Mouse (Mus musculus) T-cell, adult 66 days (primary cell): ENCODE results near the gene Lrmp. TPM values are rescaled to one million over a fixed set of nuclear protein-coding genes. Genes with fewer than 3 reads are reported as not detected.

Experiments
- total RNA-seq, 2 experiments: library from RNA; stranded (reverse); gene quantifications; 3 replicates in 1 of 2; 4 replicates in 1 of 2; pipeline ENCODE4 v1.2.4; 2023

Gene Lrmp
- total RNA-seq = 10 to 100 TPM; 86.3 to 91.6 TPM

GRCm38 (mm10) chr6:145115476-145116097 lies at the start of gene Lrmp:
Lrmp (plus strand) TSS chr6:145115653.

DNA sequence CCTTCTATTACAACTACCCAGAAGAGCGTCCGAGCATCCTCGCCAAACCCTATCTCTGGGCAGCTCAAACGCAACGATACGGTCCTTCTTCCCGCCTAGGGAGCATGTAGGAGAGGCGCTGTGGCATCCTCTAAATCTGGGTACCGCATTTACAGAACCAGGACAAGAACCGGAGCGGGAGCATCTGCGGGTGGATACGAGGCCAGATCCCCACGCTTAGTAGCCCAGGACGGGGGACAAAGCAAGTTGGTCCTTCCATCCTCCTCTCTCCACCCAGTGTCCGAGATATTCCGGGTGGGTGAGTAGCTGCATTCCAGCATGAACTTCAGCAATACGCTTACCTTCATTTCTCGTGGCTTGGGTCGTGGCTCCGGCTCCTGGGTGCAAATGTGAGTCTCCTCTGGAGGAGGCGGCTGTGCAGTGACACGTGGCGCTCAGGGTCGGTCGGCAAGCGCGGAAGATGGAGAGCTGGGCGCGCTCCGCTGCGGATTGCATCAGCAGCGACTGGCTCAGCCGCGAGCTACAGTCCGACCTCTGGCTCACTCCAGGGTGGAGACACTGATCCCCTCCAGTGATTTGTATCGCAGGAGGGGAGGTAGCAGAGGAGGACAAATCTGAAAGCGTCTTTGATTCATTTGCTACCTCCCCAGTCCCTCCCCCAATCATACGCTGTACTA lies 39.8 kb upstream of the Lrmp start, which contains the start of gene Bcat1:
TSS of gene Bcat1 (minus strand) at position 637 of the 677 bp plus-strand sequence.

DNA sequence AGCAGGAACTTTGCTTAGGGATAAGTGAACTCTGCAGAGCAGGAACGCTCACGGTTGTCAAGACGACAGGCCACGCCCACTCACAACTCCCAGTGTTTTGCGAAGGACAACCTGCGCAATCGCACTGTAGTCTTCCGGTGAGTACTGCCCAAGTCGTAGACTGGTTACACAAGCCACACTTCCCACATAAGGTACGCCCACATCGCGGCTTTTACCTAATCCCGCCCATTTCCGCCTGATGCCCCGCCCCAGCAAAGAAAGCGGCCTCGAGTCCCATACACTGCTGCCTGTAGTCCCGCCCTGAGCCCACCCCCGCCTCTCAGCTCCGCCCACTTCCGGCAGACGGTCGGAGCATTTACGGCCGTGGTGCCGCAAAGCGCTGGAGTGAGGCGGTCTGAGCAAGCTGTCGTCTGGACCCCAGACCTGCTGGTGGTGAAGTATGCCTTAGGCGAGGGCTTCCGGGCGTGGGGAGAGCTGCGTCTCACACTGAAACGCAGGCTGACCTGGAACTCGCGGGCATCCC lies 95.4 kb downstream of the Lrmp start, which contains the start of the genes Casc1 and Etfrf1:
TSS of gene Casc1 (minus strand) at position 190 of the 523 bp plus-strand sequence.
TSS of gene Etfrf1 (plus strand) at position 319 of the 523 bp plus-strand sequence.

Other genes starting within 250 kb of the Lrmp start
- gene Bcat1, start 39.5 kb upstream of the Lrmp start, total RNA-seq = 1 to 10 TPM; 2.7 to 3.4 TPM
- gene Casc1, start 95.4 kb downstream of the Lrmp start, total RNA-seq = 1 to 10 TPM; 5.8 to 5.9 TPM
- 10 to 100 TPM; 10.6 to 14.9 TPM for gene Etfrf1, start 95.5 kb downstream of the Lrmp start, total RNA-seq
- 10 to 100 TPM; 81.8 to 98.1 TPM for gene Kras, start 134.6 kb downstream of the Lrmp start, total RNA-seq